Mouse (Mus musculus): ENCODE measurements around the gene Ntf5.

Ntf5 gene

GRCm38 (mm10) chr7:45403532-45404261, 9.8 kb upstream of the Ntf5 start:
- DNase-seq (ENCODE audit: extremely low spot score): peak; percentile 58

DNA sequence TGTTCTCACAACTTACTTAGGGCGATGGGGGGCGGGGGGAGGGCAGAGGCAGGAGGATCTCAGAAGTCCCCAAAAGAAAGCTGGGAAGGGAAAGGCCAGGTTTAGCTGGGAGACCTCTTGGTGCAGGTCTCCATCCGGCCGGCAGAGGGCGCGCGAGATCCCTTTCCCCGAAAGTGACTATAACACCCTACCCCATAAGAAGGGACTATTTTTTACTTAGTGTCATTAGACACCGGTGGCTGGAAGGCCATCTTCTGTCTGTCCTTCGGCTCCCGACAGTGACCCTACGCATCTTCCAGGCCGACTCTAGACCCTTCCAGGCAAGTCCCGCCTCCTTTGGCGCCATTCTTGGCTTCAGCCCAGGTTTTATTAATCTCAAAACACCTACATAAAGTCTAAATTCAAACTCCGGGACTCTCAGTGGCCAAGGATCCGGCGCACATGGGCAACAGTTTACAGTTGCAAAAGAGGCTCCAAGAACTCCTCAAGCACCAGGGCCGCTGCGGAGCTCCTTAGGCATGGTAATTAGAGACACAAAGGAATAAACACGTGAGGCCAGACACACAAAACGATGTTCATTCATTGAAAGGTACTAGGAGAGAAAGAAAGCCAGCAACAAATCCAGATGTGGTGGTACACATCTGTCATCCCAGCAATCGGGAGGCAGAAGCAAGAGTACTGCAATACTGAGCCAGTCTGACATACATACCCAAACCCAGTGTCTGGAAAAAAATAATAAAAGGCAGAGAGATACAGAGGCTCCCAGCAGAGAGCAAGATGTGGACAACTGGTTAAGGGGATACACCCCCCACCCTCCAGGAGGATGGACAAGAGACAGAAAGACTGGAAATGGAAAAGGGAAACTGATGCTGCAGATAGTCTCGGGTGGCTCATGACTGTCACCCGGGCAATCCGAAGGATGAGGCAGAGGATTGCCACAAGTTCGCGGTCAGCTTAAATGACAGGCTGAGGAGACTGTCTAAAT, 8.1 kb upstream of the Ntf5 start, which contains the start of gene Kcna7:
Gene Kcna7, plus strand, starts transcription at position 563 of the 985 bp plus-strand sequence.
- DNase-seq (ENCODE audit: extremely low spot score): peak; percentile 59

GRCm38 (mm10) chr7:45406157-45407156, 7.0 kb upstream of the Ntf5 start:
- DNase-seq (ENCODE audit: extremely low spot score): no peak

- DNase-seq (ENCODE audit: extremely low spot score): no peak
Measured at GRCm38 (mm10) chr7:45407836-45408235, 5.7 kb upstream of the Ntf5 start.

- DNase-seq (ENCODE audit: extremely low spot score): no peak
Measured at GRCm38 (mm10) chr7:45408351-45408750, 5.1 kb upstream of the Ntf5 start.

DNA sequence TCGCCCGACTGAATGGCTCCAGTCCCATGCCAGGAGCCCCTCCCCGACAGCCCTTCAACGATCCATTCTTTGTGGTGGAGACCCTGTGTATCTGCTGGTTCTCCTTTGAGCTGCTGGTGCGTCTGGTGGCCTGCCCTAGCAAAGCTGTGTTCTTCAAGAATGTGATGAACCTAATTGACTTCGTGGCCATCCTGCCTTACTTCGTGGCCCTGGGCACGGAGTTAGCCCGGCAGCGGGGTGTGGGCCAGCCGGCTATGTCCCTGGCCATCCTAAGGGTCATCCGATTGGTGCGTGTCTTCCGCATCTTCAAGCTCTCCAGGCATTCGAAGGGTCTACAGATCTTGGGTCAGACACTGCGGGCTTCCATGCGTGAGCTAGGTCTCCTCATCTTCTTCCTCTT, 4.5 kb upstream of the Ntf5 start:
- no peak for DNase-seq (ENCODE audit: extremely low spot score)

DNA sequence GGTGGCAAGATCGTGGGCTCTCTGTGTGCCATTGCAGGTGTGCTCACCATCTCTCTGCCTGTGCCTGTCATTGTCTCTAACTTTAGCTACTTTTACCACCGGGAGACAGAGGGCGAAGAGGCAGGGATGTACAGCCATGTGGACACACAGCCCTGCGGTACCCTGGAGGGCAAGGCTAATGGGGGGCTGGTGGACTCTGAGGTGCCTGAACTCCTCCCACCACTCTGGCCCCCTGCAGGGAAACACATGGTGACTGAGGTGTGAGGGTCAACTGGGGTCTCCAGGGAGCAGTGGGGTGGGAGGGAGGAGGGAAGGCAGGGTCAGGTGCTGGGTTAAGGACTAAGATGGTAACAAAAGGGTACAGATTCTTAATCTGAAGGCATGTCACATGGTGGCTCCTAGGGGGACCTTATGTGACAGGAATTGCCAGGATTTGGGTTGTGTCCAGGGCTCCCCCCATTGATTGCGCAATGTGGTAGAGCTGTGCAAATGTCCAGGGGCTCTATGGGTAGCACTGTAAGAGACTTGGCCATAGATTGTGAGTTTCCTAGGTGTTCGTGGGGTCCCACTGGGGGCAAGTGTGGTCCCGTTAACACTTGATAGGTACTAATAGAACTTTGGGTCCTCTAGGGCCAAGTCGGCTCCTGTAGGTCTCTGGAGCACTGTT, 3.9 kb upstream of the Ntf5 start:
- DNase-seq (ENCODE audit: extremely low spot score): no peak

DNA sequence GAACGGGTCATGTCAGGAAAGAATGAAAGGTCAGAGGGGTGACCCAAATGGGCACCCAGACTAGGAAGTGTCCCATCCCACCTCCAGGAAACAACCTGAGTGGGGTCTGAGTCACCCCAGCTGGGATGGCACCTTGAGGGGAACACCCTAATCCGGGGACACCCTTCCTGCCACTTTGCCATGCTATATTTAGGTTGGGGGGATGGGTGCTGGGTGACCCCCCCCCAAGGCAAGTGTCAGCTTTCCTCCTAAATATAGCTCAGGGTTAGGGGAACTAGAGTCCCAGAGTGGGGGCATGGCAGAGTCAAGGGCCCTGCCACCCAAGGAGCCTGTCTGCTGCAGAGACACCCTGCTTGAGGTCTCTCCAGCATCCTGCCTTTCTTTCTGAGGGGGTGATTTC, 1.1 kb upstream of the Ntf5 start:
- DNase-seq (ENCODE audit: extremely low spot score): no peak

DNA sequence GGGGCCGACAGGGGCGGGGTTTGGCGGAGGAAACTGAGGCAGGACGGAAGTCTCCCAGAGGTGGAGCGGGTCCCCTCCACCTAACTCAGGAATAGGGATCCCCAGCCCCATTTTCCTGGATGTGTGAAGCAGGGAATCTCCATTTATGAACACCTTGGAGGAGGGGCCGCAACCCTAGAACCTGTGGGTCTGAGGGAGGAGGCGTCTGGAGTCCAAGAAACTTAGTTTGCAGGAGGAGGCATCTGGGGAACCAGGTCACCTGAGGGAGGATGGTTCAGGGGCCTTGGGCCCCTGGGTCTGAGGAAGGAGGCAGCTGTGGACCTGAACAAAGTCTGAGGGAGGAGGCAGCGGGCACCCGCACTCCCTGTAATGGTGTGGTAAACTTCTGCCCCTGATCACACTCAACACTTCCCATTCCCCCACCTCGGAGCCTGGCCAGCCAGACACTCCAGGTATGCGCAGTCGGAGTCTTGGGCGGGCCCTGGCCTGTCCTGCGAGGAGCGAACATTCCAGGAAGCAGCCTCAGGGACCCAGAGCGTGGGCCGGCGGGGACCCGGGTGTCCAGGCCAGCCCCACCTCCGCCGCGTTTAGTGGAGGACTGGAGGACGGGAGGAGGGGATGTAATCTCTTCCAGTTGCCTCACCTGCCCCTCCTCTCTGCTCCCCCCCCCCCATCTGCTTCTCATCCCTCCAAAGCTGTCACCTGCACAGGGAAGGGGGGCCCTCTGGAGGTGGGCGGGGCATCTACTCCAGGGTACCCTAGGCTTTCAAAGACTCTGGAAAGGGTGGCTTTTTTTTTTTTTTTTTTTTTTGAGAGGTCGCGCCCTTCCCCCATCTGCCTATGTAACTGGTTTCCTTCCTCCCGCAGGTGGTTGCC, 607 bp downstream of the Ntf5 start:
- peak; percentile 33 for DNase-seq (ENCODE audit: extremely low spot score)

- no peak for DNase-seq (ENCODE audit: extremely low spot score)
Measured at GRCm38 (mm10) chr7:45414740-45415224, 1.3 kb downstream of the Ntf5 start.

DNA sequence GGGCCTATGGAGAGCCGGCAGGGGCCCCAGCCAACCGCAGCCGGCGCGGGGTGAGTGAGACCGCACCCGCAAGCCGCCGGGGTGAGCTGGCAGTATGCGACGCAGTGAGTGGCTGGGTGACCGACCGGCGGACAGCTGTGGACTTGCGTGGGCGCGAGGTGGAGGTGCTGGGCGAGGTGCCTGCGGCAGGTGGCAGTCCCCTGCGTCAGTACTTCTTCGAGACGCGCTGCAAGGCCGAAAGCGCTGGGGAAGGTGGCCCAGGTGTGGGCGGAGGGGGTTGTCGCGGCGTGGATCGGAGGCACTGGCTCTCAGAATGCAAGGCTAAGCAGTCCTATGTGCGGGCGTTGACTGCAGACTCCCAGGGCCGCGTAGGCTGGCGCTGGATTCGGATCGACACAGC, 2.1 kb downstream of the Ntf5 start:
- no peak for DNase-seq (ENCODE audit: extremely low spot score)

- DNase-seq (ENCODE audit: extremely low spot score): no peak
Measured at GRCm38 (mm10) chr7:45417962-45418492, 4.5 kb downstream of the Ntf5 start.

DNA sequence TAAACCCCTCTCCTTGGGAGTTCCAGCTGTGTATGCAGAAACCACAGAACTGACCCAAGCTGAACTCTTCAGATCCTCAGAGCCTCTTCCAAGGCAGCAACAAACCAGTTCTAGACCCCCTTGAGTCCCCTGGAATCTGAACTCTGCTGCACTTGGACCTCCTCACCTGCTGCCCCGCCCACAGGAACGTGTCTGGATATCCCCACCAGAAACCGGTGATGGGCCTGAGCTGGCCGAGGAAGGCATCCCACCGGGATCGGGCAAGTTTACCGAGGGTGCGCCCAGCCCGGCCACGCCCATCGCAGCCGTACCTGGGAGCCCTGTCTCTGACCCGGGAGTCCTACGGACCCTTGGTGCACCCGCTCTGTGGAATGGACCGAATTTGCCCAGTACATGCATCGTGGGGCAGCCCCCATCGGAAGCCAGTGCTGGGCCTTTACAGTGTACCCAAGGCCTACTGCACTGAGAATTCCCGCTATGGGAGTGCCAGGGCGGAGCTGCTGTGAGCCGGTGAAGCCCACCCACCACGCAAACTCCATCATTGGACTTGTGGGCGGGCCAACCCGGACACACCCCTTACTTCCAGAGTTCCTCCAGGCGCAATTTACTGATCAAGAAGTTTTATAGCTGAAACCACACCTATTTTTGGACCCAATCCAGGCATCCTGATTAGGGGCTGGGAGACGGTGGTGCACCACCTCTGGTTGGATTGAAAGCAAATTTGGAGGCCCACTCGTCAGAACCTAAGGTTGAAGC, 6.5 kb downstream of the Ntf5 start:
- peak; percentile 41 for DNase-seq (ENCODE audit: extremely low spot score)

DNA sequence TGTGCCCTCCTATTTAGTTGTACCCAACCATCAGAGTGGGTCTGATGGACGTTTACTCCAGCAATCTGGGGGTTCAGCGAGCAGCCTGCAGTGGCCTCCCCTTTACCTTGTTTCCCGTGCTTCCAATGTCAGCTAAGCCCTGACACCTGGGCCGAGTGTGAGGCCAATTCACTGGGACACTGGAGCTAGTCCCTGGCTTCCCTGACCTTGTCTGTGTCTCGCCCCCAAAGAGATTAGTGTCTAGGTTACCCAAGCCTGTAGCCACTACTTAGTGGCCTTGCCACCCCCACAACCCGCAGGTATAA, 7.1 kb downstream of the Ntf5 start, which contains the start of gene Lhb:
Gene Lhb, plus strand, starts transcription at position 206 of the 305 bp plus-strand sequence.
- no peak for DNase-seq (ENCODE audit: extremely low spot score)

DNA sequence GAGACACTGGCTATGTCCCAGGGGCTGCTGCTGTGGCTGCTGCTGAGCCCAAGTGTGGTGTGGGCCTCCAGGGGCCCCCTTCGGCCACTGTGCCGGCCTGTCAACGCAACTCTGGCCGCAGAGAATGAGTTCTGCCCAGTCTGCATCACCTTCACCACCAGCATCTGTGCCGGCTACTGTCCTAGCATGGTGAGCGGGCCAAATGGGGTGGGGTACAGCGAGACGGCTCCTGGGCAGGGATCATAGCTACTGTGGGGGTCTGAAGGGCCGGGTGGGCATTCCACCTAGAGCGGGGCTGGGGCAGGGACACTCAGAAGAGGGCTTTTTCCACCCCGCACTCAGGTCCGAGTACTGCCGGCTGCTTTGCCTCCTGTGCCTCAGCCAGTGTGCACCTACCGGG, 7.7 kb downstream of the Ntf5 start:
- no peak for DNase-seq (ENCODE audit: extremely low spot score)

- no peak for DNase-seq (ENCODE audit: extremely low spot score)
Measured at GRCm38 (mm10) chr7:45426556-45426955, 13.1 kb downstream of the Ntf5 start.

DNA sequence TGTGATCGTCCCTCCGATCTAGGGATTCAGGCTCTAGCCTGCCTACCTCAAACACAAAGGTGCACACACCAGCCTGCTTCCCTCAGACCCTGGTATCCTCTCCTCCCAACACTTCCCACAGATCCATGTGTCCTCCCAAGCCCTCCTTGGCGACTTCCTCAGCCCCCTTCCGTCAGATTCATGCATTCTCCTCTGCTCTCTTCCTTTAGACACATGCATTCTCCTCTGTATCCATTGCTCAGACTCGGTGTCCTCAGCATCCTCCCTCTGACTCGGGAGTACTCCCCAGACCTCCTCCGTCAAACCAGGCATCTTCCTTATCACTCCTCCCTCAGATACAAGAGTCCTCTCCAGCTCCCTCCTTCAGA, 20.3 kb downstream of the Ntf5 start:
- no peak for DNase-seq (ENCODE audit: extremely low spot score)

DNA sequence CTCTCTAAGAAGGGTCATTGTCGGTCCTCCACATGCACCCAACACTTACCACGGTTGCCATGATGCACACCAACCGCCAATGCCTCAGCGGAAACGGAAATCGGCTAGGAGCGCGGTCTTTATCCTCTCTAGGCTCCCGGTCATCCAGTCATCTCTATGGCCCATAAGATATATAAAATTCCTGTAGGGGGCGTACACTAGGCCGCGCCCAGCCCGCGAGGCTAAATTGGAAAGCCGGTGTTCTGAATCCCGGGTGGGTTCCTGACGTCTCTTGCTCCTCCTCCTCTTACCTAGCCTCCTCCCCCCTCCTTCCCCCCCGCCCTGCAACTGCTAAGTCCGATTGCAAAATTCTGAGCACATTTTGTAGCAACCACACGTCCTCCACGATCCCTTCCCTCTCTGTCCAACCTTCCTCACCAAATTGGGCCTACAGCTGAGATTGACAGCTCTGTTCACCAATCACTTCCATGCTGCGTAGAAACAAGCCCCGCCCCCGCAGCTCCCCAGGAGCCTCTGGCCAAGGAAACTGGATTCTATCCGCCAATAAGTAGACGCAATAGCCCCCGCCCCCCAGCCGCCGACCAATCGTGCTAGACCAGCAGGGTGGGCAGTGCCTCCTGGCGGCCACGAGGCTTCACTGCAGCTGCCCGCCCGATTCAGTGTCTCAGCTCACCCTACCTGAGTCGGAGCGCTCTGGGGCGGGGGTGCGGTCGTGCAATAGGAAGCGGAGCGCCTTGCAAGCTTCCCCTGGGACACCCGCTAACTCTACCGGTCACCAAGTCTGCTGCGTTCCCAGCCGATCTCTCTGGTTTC, 20.9 kb downstream of the Ntf5 start, which contains the start of gene Gys1:
Gene Gys1, plus strand, starts transcription at position 642 of the 813 bp plus-strand sequence.
- DNase-seq (ENCODE audit: extremely low spot score): peak; percentile 100
